7 mouse cellular contexts compared by ENCODE assay signal in genomic region chr11:64956962-64957729, GRCm38 (mm10). TPM values are rescaled to one million over a fixed set of nuclear protein-coding genes. Genes with fewer than 3 reads are reported as not detected.
A peak's percentile ranks its signal among the peaks of the same experiment; 100 is the strongest.
DNase-seq lines count a peak whose midpoint lies in the region; ATAC-seq and TF ChIP-seq lines count a peak whose summit lies in the region.

No protein-coding gene starts in this region.

- no peak for TF ChIP-seq POLR2A in cortical plate, adult 2 months (IDR thresholded peaks at IDR 0.05; ENCODE audit: extremely low read depth, insufficient read depth, low read length)

- no peaks in the 10 kb centered on the region for H3K27me3 ChIP-seq in hindbrain, embryonic 11.5 days (ENCODE audit: control insufficient read depth, insufficient read depth, low read length)
- no peaks in the 10 kb centered on the region; the same call in 1 of the 2 replicates for H3K27me3 ChIP-seq in midbrain, embryonic 13.5 days

- H3K4me1 ChIP-seq in cortical plate, adult 2 months (ENCODE audit: control insufficient read depth, insufficient read depth, low read length), result no peaks in the 10 kb centered on the region; the same call in 1 of the 2 replicates
- H3K4me1 ChIP-seq in hindbrain, embryonic 11.5 days (replicated peaks; ENCODE audit: control insufficient read depth, insufficient read depth, low read length), result 0 out of 2 replicates have a peak, but pooled peaks cover 2% of the 10 kb centered on the region
- peaks cover 11% of the 10 kb centered on the region for H3K4me1 ChIP-seq in midbrain, embryonic 13.5 days (replicated peaks)

- H3K27ac ChIP-seq in cortical plate, adult 2 months (ENCODE audit: insufficient read depth, low read length), result no peak overlapping the region
- no peak overlapping the region for H3K27ac ChIP-seq in hindbrain, embryonic 11.5 days (ENCODE audit: low read depth, low read length)
- H3K27ac ChIP-seq in midbrain, embryonic 13.5 days, result no peak overlapping the region

- 16% methylated on average over 16 of the region's 16 CpGs for WGBS in hindbrain, embryonic 11.5 days
- 12% methylated on average over 16 of the region's 16 CpGs for WGBS in midbrain, embryonic 13.5 days

- H3K4me3 ChIP-seq in cortical plate, adult 2 months (ENCODE audit: insufficient read depth, low read length), result peak overlapping the region; percentile 24; the same call in 1 of the 2 replicates
- H3K4me3 ChIP-seq in hindbrain, embryonic 11.5 days (ENCODE audit: low read depth, low read length), result no peak overlapping the region
- H3K4me3 ChIP-seq in midbrain, embryonic 13.5 days (replicated peaks), result peak overlapping the region; percentile 13

- no peak for TF ChIP-seq CTCF in cortical plate, adult 2 months (IDR thresholded peaks at IDR 0.05; ENCODE audit: extremely low read depth, insufficient read depth, low read length)

- ATAC-seq in hindbrain, embryonic 11.5 days (ENCODE audit: low FRiP score), result no peak
- ATAC-seq in midbrain, embryonic 13.5 days, result no peak

- no peaks in the 10 kb centered on the region for H3K36me3 ChIP-seq in hindbrain, embryonic 11.5 days (ENCODE audit: control insufficient read depth, insufficient read depth, low read length)
- no peaks in the 10 kb centered on the region for H3K36me3 ChIP-seq in midbrain, embryonic 13.5 days

- peak overlapping the region; percentile 11 for H3K4me2 ChIP-seq in hindbrain, embryonic 11.5 days (replicated peaks; ENCODE audit: low read depth, low read length)
- peak overlapping the region; percentile 46 for H3K4me2 ChIP-seq in midbrain, embryonic 13.5 days (replicated peaks)

- peak; percentile 2 for DNase-seq in R1 (ENCODE audit: low read depth, low spot score)
- DNase-seq in hindbrain, embryonic 11.5 days (ENCODE audit: low spot score), result peak; percentile 37
- DNase-seq in ovary, postnatal 14 days (ENCODE audit: low spot score), result no peak
- no peak for DNase-seq in frontal cortex, postnatal 25 days (ENCODE audit: low spot score in 2 of 2)
- no peak for DNase-seq in adrenal gland, adult 8-10 months

- no peak overlapping the region for H3K9ac ChIP-seq in hindbrain, embryonic 11.5 days (ENCODE audit: low read depth, low read length)
- H3K9ac ChIP-seq in midbrain, embryonic 13.5 days (replicated peaks), result 0 out of 2 replicates have a peak overlapping the region, but pooled peaks have one; percentile 21

- H3K9me3 ChIP-seq in hindbrain, embryonic 11.5 days (ENCODE audit: control insufficient read depth, low read length), result no peaks in the 10 kb centered on the region
- H3K9me3 ChIP-seq in midbrain, embryonic 13.5 days, result no peaks in the 10 kb centered on the region

RNA-seq across cellular contexts. Expression of gene Elac2, which starts 21.7 kb away (rescaled TPM):
- polyA plus RNA-seq in cortical plate, adult 2 months (2012; rRNA removed), result 33.1 and 34.5 TPM in 2 replicates
- 29.0 and 32.9 TPM in 2 replicates for polyA plus RNA-seq in hindbrain, embryonic 11.5 days (2014; fragmentation: Nextera tagmentation; extraction: Ambion mirVana)
- 30.7 and 31.6 TPM in 2 replicates for polyA plus RNA-seq in midbrain, embryonic 13.5 days (2015; fragmentation: Nextera tagmentation; extraction: Ambion mirVana)
- total RNA-seq in adrenal gland, adult 8-10 months (2022), result 10 to 100 TPM; 41.5 to 45.7 (median 42.4) TPM

Comparison
In these comparisons a context has a peak if more than half of its experiments do, and no peak if none do; other contexts are left out.
1. DNase-seq: peak in R1 (single experiment) and hindbrain, embryonic 11.5 days (single experiment); none in ovary, postnatal 14 days (single experiment), frontal cortex, postnatal 25 days (0 of 2) and adrenal gland, adult 8-10 months (single experiment).